Mouse (Mus musculus) heart, postnatal 4 days (tissue): ENCODE measurements around the gene Slc4a3. TPM values are rescaled to one million over a fixed set of nuclear protein-coding genes. Genes with fewer than 3 reads are reported as not detected.

Experiments
- DNase-seq: peaks from one replicate; pipeline ENCODE4 v3.0.0; 2021
- total RNA-seq, 2 experiments: library from RNA; stranded (reverse); gene quantifications; 2 replicates each; pipeline ENCODE4 v1.2.3; 2021

Gene Slc4a3
- total RNA-seq, 2 experiments from 2014 or later = 121 to 125 TPM

GRCm38 (mm10) chr1:75601738-75602137 lies 55.7 kb downstream of the Slc4a3 start:
- DNase-seq = no peak

- DNase-seq = no peak
Measured at GRCm38 (mm10) chr1:75603584-75603983, 57.5 kb downstream of the Slc4a3 start.

- DNase-seq = no peak
Measured at GRCm38 (mm10) chr1:75608225-75608624, 62.2 kb downstream of the Slc4a3 start.

- no peak for DNase-seq
Measured at GRCm38 (mm10) chr1:75608625-75609263, 62.7 kb downstream of the Slc4a3 start.

- DNase-seq = no peak
Measured at GRCm38 (mm10) chr1:75609264-75609662, 63.2 kb downstream of the Slc4a3 start.

- no peak for DNase-seq
Measured at GRCm38 (mm10) chr1:75610553-75610952, 64.5 kb downstream of the Slc4a3 start.

Other genes starting within 250 kb of the Slc4a3 start
- 10 to 100 TPM; 89.5 to 89.8 TPM for gene Dnpep, start 228.3 kb upstream of the Slc4a3 start, total RNA-seq
- gene Des, start 185.9 kb upstream of the Slc4a3 start, total RNA-seq = 100 to 1,000 TPM; 742 to 747 TPM
- gene Speg, start 171.0 kb upstream of the Slc4a3 start, total RNA-seq = 100 to 1,000 TPM; 121 to 123 TPM
- 10 to 100 TPM; 41.1 to 41.4 TPM for gene Gmppa, start 110.3 kb upstream of the Slc4a3 start, total RNA-seq
- not detected for gene Asic4, start 95.8 kb upstream of the Slc4a3 start, total RNA-seq
- gene Chpf, start 67.0 kb upstream of the Slc4a3 start, total RNA-seq = 10 to 100 TPM; 38.0 to 38.7 TPM
- 1 to 10 TPM in 1 of 2 experiments, under 1 TPM in 1; 0.55 to 1.1 TPM for gene Tmem198, start 66.7 kb upstream of the Slc4a3 start, total RNA-seq
- gene Obsl1, start 39.8 kb upstream of the Slc4a3 start, total RNA-seq = 100 to 1,000 TPM; 196 to 210 TPM
- 10 to 100 TPM in 1 of 2 experiments, 1 to 10 TPM in 1; 10.0 to 10.3 TPM for gene Inha, start 39.2 kb upstream of the Slc4a3 start, total RNA-seq
- gene Stk11ip, start 24.7 kb upstream of the Slc4a3 start, total RNA-seq = 10 to 100 TPM; 15.7 to 16.7 TPM